Mouse (Mus musculus): ENCODE data around the gene Hist2h2ac. TPM values are rescaled to one million over a fixed set of nuclear protein-coding genes. Genes with fewer than 3 reads are reported as not detected.

The Hist2h2ac gene
- polyA plus RNA-seq, 1 experiment = 1.3 TPM

DNA sequence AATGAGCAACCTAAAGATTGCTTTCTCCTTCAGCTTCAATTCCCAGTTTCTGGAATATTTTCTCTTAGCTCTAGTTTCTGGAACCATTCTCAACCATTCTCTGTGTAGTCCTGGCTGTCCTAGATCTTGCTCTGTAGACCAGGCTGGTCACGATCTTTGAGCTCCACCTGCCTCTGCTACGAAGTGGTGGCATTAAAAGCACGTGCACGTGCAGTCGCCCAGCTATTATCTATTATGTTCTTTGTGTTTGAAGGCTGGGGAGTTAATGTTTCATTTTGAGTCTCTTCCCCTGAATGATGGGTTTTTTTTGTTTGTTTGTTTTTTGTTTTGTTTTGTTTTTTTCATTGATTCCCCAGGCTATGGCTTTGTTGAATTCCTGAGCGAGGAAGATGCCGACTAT is 47.5 kb downstream of the Hist2h2ac start:
- Histone ChIP-seq H3K79me2 (ENCODE audit: control insufficient read depth, insufficient read depth) (peaks cover 37% of the 10 kb centered on the region), H3K36me3 (ENCODE audit: control insufficient read depth, insufficient read depth) (peaks cover 31% of the 10 kb centered on the region), H3K4me2 (ENCODE audit: low read depth) (peak overlapping the region; percentile 97), H3K27me3 (ENCODE audit: control insufficient read depth, insufficient read depth, insufficient read length) (no peaks in the 10 kb centered on the region), H3K4me3 (peak overlapping the region; percentile 94), H3ac (ENCODE audit: control insufficient read depth, insufficient read length) (peak overlapping the region; percentile 63)
- TF ChIP-seq POLR2AphosphoS2 (IDR thresholded peaks at IDR 0.05; ENCODE audit: insufficient read length, low read depth) (no peak), POLR2A (IDR thresholded peaks at IDR 0.05; ENCODE audit: insufficient read length, low read depth) (no peak), TCF12 (IDR thresholded peaks at IDR 0.05; ENCODE audit: insufficient read depth, poor library complexity, severe bottlenecking) (no peak), TCF3 (IDR thresholded peaks at IDR 0.05; ENCODE audit: insufficient read length, low read depth) (no peak), E2F4 (IDR thresholded peaks at IDR 0.05; ENCODE audit: insufficient read depth) (no peak), MYOD1 (IDR thresholded peaks at IDR 0.05; ENCODE audit: control insufficient read depth in 1 of 3, insufficient read length in 2 of 3, low read depth in 2 of 3) (no peak), CEBPB (IDR thresholded peaks at IDR 0.05; ENCODE audit: insufficient read depth, poor library complexity, severe bottlenecking) (no peak), REST (IDR thresholded peaks at IDR 0.05; ENCODE audit: insufficient read depth, insufficient read length) (no peak), SRF (IDR thresholded peaks at IDR 0.05; ENCODE audit: control insufficient read depth, insufficient read length, low read depth) (no peak), MYOG (IDR thresholded peaks at IDR 0.05; ENCODE audit: control insufficient read depth in 1 of 3, insufficient read depth in 1 of 3, insufficient read length in 2 of 3, low read depth in 2 of 3) (no peak), USF1 (IDR thresholded peaks at IDR 0.05; ENCODE audit: low read depth) (no peak), MAX (IDR thresholded peaks at IDR 0.05; ENCODE audit: low read depth) (no peak)

- peak; percentile 93 for TF ChIP-seq POLR2AphosphoS2 (IDR thresholded peaks at IDR 0.05; ENCODE audit: insufficient read length, low read depth)
- peak; percentile 92 for TF ChIP-seq POLR2A (IDR thresholded peaks at IDR 0.05; ENCODE audit: insufficient read length, low read depth)
- TF ChIP-seq CEBPB (IDR thresholded peaks at IDR 0.05; ENCODE audit: insufficient read depth, poor library complexity, severe bottlenecking) = no peak
- Histone ChIP-seq H3K27me3 (ENCODE audit: control insufficient read depth, insufficient read depth, insufficient read length) (no peaks in the 10 kb centered on the region), H3K36me3 (ENCODE audit: control insufficient read depth, insufficient read depth) (peaks cover 24% of the 10 kb centered on the region), H3ac (ENCODE audit: control insufficient read depth, insufficient read length) (peak within 1 kb of the TSS; percentile 63), H3K4me2 (ENCODE audit: low read depth) (peak within 1 kb of the TSS; percentile 97), H3K79me2 (ENCODE audit: control insufficient read depth, insufficient read depth) (peaks cover 37% of the 10 kb centered on the region), H3K4me3 (peak within 1 kb of the TSS; percentile 94)
Observed at GRCm38 (mm10) chr3:96172197-96173178, 48.2 kb downstream of the Hist2h2ac start, which contains the start of gene Sf3b4. TSS of gene Sf3b4 (plus strand) at chr3:96172332.

GRCm38 (mm10) chr3:96171583-96172196 is 49.0 kb downstream of the Hist2h2ac start:
- H3K79me2 ChIP-seq (ENCODE audit: control insufficient read depth, insufficient read depth) = peaks cover 37% of the 10 kb centered on the region
- peak overlapping the region; percentile 73 for H3K4me2 ChIP-seq (ENCODE audit: low read depth)
- peaks cover 21% of the 10 kb centered on the region for H3K36me3 ChIP-seq (ENCODE audit: control insufficient read depth, insufficient read depth)
- H3K4me3 ChIP-seq = peak overlapping the region; percentile 94
- TF ChIP-seq USF1 (IDR thresholded peaks at IDR 0.05; ENCODE audit: low read depth) (no peak), MYOD1 (IDR thresholded peaks at IDR 0.05; ENCODE audit: control insufficient read depth in 1 of 3, insufficient read length in 2 of 3, low read depth in 2 of 3) (no peak), POLR2AphosphoS2 (IDR thresholded peaks at IDR 0.05; ENCODE audit: insufficient read length, low read depth) (no peak), E2F4 (IDR thresholded peaks at IDR 0.05; ENCODE audit: insufficient read depth) (no peak), POLR2A (IDR thresholded peaks at IDR 0.05; ENCODE audit: insufficient read length, low read depth) (no peak), REST (IDR thresholded peaks at IDR 0.05; ENCODE audit: insufficient read depth, insufficient read length) (no peak), SRF (IDR thresholded peaks at IDR 0.05; ENCODE audit: control insufficient read depth, insufficient read length, low read depth) (no peak), MYOG (IDR thresholded peaks at IDR 0.05; ENCODE audit: control insufficient read depth in 1 of 3, insufficient read depth in 1 of 3, insufficient read length in 2 of 3, low read depth in 2 of 3) (no peak), MAX (IDR thresholded peaks at IDR 0.05; ENCODE audit: low read depth) (no peak), TCF3 (IDR thresholded peaks at IDR 0.05; ENCODE audit: insufficient read length, low read depth) (no peak), CEBPB (IDR thresholded peaks at IDR 0.05; ENCODE audit: insufficient read depth, poor library complexity, severe bottlenecking) (no peak), TCF12 (IDR thresholded peaks at IDR 0.05; ENCODE audit: insufficient read depth, poor library complexity, severe bottlenecking) (no peak)
- H3ac ChIP-seq (ENCODE audit: control insufficient read depth, insufficient read length) = peak overlapping the region; percentile 63
- no peaks in the 10 kb centered on the region for H3K27me3 ChIP-seq (ENCODE audit: control insufficient read depth, insufficient read depth, insufficient read length)

- TF ChIP-seq USF1 (IDR thresholded peaks at IDR 0.05; ENCODE audit: low read depth) = no peak
- no peak for TF ChIP-seq POLR2AphosphoS2 (IDR thresholded peaks at IDR 0.05; ENCODE audit: insufficient read length, low read depth)
- TF ChIP-seq POLR2A (IDR thresholded peaks at IDR 0.05; ENCODE audit: insufficient read length, low read depth) = no peak
- no peak for TF ChIP-seq E2F4 (IDR thresholded peaks at IDR 0.05; ENCODE audit: insufficient read depth)
- TF ChIP-seq TCF12 (IDR thresholded peaks at IDR 0.05; ENCODE audit: insufficient read depth, poor library complexity, severe bottlenecking) = no peak
- Histone ChIP-seq H3K27me3 (ENCODE audit: control insufficient read depth, insufficient read depth, insufficient read length) (no peaks in the 10 kb centered on the region), H3K4me3 (peak overlapping the region; percentile 94), H3K79me2 (ENCODE audit: control insufficient read depth, insufficient read depth) (peaks cover 37% of the 10 kb centered on the region), H3ac (ENCODE audit: control insufficient read depth, insufficient read length) (no peak overlapping the region), H3K4me2 (ENCODE audit: low read depth) (peak overlapping the region; percentile 73), H3K36me3 (ENCODE audit: control insufficient read depth, insufficient read depth) (peaks cover 15% of the 10 kb centered on the region)
Observed at GRCm38 (mm10) chr3:96170976-96171545, 49.6 kb downstream of the Hist2h2ac start.

Other genes starting within 250 kb of the Hist2h2ac start
- 107 TPM for gene Plekho1, start 224.9 kb downstream of the Hist2h2ac start, polyA plus RNA-seq (2012; fragmentation: generic; extraction: Trizol)
- 22.0 TPM for gene Vps45, start 162.4 kb downstream of the Hist2h2ac start, polyA plus RNA-seq (2012; fragmentation: generic; extraction: Trizol)
- 16.4 TPM for gene Otud7b, start 116.4 kb downstream of the Hist2h2ac start, polyA plus RNA-seq (2012; fragmentation: generic; extraction: Trizol)
- 4.6 TPM for gene Mtmr11, start 58.9 kb downstream of the Hist2h2ac start, polyA plus RNA-seq (2012; fragmentation: generic; extraction: Trizol)
- gene Sf3b4, start 48.5 kb downstream of the Hist2h2ac start, polyA plus RNA-seq (2012; fragmentation: generic; extraction: Trizol) = 77.5 TPM
- gene Sv2a, start 39.7 kb downstream of the Hist2h2ac start, polyA plus RNA-seq (2012; fragmentation: generic; extraction: Trizol) = 0.28 TPM
- gene Bola1, start 1.2 kb downstream of the Hist2h2ac start, polyA plus RNA-seq (2012; fragmentation: generic; extraction: Trizol) = 88.0 TPM
- gene Hist2h2ab, start 1.0 kb downstream of the Hist2h2ac start, polyA plus RNA-seq (2012; fragmentation: generic; extraction: Trizol) = not detected
- gene Hist2h2be, start 239 bp upstream of the Hist2h2ac start, polyA plus RNA-seq (2012; fragmentation: generic; extraction: Trizol) = 2.2 TPM
- gene Hist2h3c2, start 18.2 kb upstream of the Hist2h2ac start, polyA plus RNA-seq (2012; fragmentation: generic; extraction: Trizol) = 22.7 TPM
- gene Hist2h2aa2, start 19.4 kb upstream of the Hist2h2ac start, polyA plus RNA-seq (2012; fragmentation: generic; extraction: Trizol) = 103 TPM
- gene Hist2h2aa1, start 24.6 kb upstream of the Hist2h2ac start, polyA plus RNA-seq (2012; fragmentation: generic; extraction: Trizol) = not detected
- gene Hist2h3c1, start 25.8 kb upstream of the Hist2h2ac start, polyA plus RNA-seq (2012; fragmentation: generic; extraction: Trizol) = not detected
- 1.1 TPM for gene Hist2h4, start 42.4 kb upstream of the Hist2h2ac start, polyA plus RNA-seq (2012; fragmentation: generic; extraction: Trizol)
- gene Hist2h3b, start 47.8 kb upstream of the Hist2h2ac start, polyA plus RNA-seq (2012; fragmentation: generic; extraction: Trizol) = 1.1 TPM
- gene Hist2h2bb, start 48.9 kb upstream of the Hist2h2ac start, polyA plus RNA-seq (2012; fragmentation: generic; extraction: Trizol) = 3.7 TPM
- gene Fcgr1, start 73.1 kb upstream of the Hist2h2ac start, polyA plus RNA-seq (2012; fragmentation: generic; extraction: Trizol) = 0.05 TPM
- not detected for gene BC107364, start 231.4 kb upstream of the Hist2h2ac start, polyA plus RNA-seq (2012; fragmentation: generic; extraction: Trizol)

All from myocyte (in vitro differentiated cells).